Mouse (Mus musculus) small intestine, adult 2 months (tissue): ENCODE data around the gene Crocc2. TPM values are rescaled to one million over a fixed set of nuclear protein-coding genes. Genes with fewer than 3 reads are reported as not detected.

Experiments
- H3K27ac ChIP-seq: fragments of 200-500 bp; 2 replicates; pipeline ENCODE4 v1.5.1; 2012; ENCODE audit warnings: low read depth, low read length, control low read depth, inconsistent platforms; ENCODE audit not compliant: insufficient read depth
- H3K27me3 ChIP-seq: fragments of 200-500 bp; 2 replicates; pipeline ENCODE4 v1.6.1; 2012; ENCODE audit warnings: mild to moderate bottlenecking, moderate library complexity, low read length, inconsistent platforms; ENCODE audit not compliant: control insufficient read depth, insufficient read depth
- H3K36me3 ChIP-seq: fragments of 200-500 bp; 2 replicates; pipeline ENCODE4 v1.6.1; 2012; ENCODE audit warnings: mild to moderate bottlenecking, low read length, control low read depth, inconsistent platforms; ENCODE audit not compliant: control insufficient read depth, insufficient read depth
- H3K4me1 ChIP-seq: fragments of 200-500 bp; 2 replicates; pipeline ENCODE4 v1.6.1; 2012; ENCODE audit warnings: low read length, inconsistent platforms, mixed read lengths; ENCODE audit not compliant: control insufficient read depth, insufficient read depth, insufficient read length
- H3K4me3 ChIP-seq: fragments of 200-500 bp; 2 replicates; pipeline ENCODE4 v1.5.1; 2012; ENCODE audit warnings: low read depth, mild to moderate bottlenecking, control low read depth, inconsistent platforms, low read length, moderate library complexity
- CTCF ChIP-seq: fragments of 200-500 bp; IDR thresholded peaks from 2 replicates; pipeline ENCODE4 v1.5.1; 2012; ENCODE audit warnings: low read depth, mild to moderate bottlenecking, control low read depth, inconsistent platforms, low read length, moderate library complexity, mixed read lengths; ENCODE audit not compliant: insufficient replicate concordance, insufficient read length; ENCODE audit errors: extremely low read depth
- POLR2A ChIP-seq: fragments of 200-500 bp; IDR thresholded peaks from 2 replicates; pipeline ENCODE4 v1.6.1; 2012; ENCODE audit warnings: low read depth, mild to moderate bottlenecking, control low read depth, inconsistent platforms, low read length, moderate library complexity
- WGBS: fragments of 180-500 bp; shearing (Covaris S2); methylation state at CpG from one replicate; pipeline ENCODE4 v1.1.7; 2018; 5-methylcytosine and 5-hydroxymethylcytosine counted together
- polyA plus RNA-seq: library from polyadenylated mRNA; depleted of rRNA; stranded (reverse); fragments of >200 nt; gene quantifications from 2 replicates; pipeline ENCODE4 v1.2.3, GENCODE M21; 2012

The Crocc2 gene
- polyA plus RNA-seq, 1 experiment: not detected

DNA sequence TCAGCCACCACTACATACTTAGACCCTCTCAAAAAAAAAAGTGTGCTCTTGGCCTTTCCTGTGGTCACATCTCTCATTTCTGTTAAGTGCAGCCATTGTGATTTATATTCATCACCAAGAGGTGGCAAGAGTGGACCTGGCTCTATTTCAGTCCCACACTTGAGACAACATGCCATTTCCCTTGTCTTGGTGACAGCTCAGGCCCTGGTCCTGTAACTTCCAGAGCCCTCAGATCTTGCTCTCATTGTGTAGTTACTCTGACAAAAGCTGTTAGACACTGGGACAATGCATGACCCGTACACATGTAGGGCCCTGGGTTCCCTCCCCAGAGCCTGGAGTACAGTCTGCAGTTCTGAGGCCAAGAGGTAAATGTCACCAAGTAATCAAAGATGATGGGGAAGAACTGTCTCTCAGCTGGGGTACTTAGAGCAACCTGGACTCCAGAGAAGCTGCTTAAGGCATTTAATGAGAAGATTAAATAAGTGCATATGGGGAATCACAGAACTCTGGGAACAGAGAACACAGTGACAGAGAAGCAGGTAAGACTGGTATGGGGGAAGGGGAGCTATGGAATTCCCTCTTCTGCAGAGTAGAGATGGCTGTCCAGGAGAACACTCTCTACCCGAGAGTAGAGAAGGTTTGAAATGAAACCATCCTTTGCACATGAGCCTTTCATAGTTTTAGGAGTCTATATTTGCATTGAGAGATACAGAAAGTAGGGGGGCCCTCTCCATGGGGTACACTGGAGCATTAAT, 17.4 kb upstream of the Crocc2 start:
- no peaks in the 10 kb centered on the region for H3K36me3 ChIP-seq
- no peaks in the 10 kb centered on the region for H3K4me1 ChIP-seq
- TF ChIP-seq POLR2A (no peak), CTCF (no peak)
- no peak overlapping the region for H3K4me3 ChIP-seq
- H3K27me3 ChIP-seq: no peaks in the 10 kb centered on the region
- no peak overlapping the region for H3K27ac ChIP-seq
- 68% methylated on average over 2 of the region's 2 CpGs for WGBS

GRCm38 (mm10) chr1:93157566-93157965, 11.0 kb upstream of the Crocc2 start:
- no peaks in the 10 kb centered on the region for H3K36me3 ChIP-seq

GRCm38 (mm10) chr1:93158916-93159315, 9.6 kb upstream of the Crocc2 start:
- no peaks in the 10 kb centered on the region for H3K27me3 ChIP-seq
- no peak overlapping the region for H3K4me3 ChIP-seq
- 43% methylated on average over 8 of the region's 8 CpGs for WGBS
- peaks cover 42% of the 10 kb centered on the region for H3K4me1 ChIP-seq
- TF ChIP-seq POLR2A: no peak
- no peak for TF ChIP-seq CTCF
- no peak overlapping the region for H3K27ac ChIP-seq
- no peaks in the 10 kb centered on the region for H3K36me3 ChIP-seq

More at GRCm38 (mm10) chr1:93157566-93157965, 11.0 kb upstream of the Crocc2 start:
- Histone ChIP-seq H3K4me1 (peaks cover 42% of the 10 kb centered on the region), H3K27me3 (no peaks in the 10 kb centered on the region), H3K4me3 (no peak overlapping the region), H3K27ac (peak overlapping the region; percentile 10; the same call in 1 of the 2 replicates)
- 32% methylated on average over 4 of the region's 4 CpGs for WGBS
- no peak for TF ChIP-seq CTCF

- H3K4me3 ChIP-seq: peak overlapping the region; percentile 66
- peak overlapping the region; percentile 80 for H3K27ac ChIP-seq
- H3K36me3 ChIP-seq: no peaks in the 10 kb centered on the region
Measured at GRCm38 (mm10) chr1:93159566-93160500, 8.7 kb upstream of the Crocc2 start.

DNA sequence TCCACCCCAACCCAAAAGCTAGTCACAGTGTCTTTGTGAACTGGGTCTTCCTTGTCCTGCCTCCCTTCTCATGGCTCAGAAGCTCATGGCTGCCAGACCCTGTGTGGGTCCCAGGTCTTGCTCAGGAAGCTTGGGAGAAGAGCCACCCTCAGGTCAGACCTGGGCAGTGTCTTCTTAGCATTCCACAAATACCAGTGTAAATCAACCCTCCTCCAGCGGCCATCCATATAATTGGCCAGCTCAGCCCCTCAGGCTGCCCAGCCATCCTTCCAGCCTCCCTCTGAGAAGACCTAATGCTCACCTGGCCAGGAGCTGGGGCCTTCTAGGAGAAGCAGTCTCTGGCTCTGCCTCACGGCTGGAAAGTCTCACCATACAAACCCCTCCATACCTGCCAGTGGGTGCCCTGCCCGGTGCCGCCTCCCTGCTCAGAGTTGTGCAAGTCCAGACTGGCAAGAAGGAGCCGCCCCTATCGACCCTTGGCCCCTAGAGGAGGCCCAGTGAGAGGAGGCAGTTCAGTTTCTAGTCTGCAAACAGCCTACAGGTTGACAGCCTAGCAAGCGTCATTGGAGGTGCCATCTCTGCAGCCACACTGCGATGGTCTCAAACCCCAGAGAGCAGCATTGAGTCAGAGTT, 7.9 kb upstream of the Crocc2 start, which contains the start of gene 2310007B03Rik:
TSS of gene 2310007B03Rik (minus strand) at position 448 of the 633 bp plus-strand sequence.
- Histone ChIP-seq H3K36me3 (no peaks in the 10 kb centered on the region), H3K27me3 (no peaks in the 10 kb centered on the region), H3K27ac (peak within 1 kb of the TSS; percentile 80), H3K4me3 (peak within 1 kb of the TSS; percentile 66), H3K4me1 (peaks cover 42% of the 10 kb centered on the region)
- TF ChIP-seq POLR2A (peak; percentile 64), CTCF (no peak)
- WGBS: 24% methylated on average over 8 of the region's 8 CpGs

More at GRCm38 (mm10) chr1:93159566-93160500, 8.7 kb upstream of the Crocc2 start:
- TF ChIP-seq POLR2A (no peak), CTCF (no peak)
- WGBS: 28% methylated on average over 21 of the region's 21 CpGs
- Histone ChIP-seq H3K4me1 (peaks cover 42% of the 10 kb centered on the region), H3K27me3 (no peaks in the 10 kb centered on the region)

DNA sequence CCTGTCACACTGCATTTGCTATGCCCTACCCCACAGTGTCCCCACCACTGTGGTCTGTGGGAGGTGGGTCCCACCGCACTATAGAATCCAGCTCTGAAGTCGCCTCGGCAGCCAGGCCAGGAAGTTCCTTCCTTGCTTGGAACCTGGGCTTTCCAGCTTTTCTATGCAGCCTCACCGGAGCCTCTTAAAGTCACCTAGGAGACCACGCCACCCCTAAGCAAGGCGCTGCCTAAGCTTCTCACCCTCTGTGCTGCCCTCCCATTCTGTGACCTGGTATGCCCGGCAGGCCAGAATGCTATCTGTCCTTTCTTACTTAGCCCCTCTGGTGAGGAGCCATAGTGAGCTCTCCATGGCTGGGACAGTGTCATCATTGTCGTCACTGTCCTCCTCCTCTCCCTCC, 7.2 kb upstream of the Crocc2 start:
- H3K4me3 ChIP-seq: no peak overlapping the region
- TF ChIP-seq POLR2A (no peak), CTCF (no peak)
- H3K36me3 ChIP-seq: no peaks in the 10 kb centered on the region
- no peak overlapping the region for H3K27ac ChIP-seq
- peaks cover 40% of the 10 kb centered on the region for H3K4me1 ChIP-seq
- no peaks in the 10 kb centered on the region for H3K27me3 ChIP-seq
- WGBS: 78% methylated on average over 8 of the region's 8 CpGs
